In the genomic region with DNA sequence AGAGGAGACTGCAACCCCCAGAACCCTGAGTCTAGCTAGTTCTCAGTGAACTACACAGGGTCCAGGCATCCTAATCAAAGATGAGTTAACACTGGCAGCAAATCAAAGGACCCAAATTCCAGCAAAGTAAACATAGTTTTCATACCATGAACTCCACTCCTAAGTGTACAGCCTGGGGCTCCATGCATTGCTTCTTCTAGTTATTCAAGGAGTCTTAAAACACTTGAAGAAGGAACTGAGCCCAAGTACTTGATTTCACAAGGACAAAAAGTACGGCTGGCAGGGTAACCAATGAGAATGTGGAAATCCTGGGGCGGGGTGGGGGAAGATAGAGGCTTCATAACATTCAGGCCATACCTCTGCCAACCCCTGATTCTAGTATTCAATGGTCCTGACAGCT, we compare ENCODE assay signal across 24 mouse cellular contexts.
DNase-seq lines count a peak whose midpoint lies in the region; ATAC-seq and TF ChIP-seq lines count a peak whose summit lies in the region.
"Had no signal": no experiment of that assay in that cellular context is flagged by ENCODE, and none has a peak within 500 bp of the region (broad histone marks: within the 10 kb centered on the region; RNA-seq: fewer than 3 reads in every experiment).

No protein-coding gene starts in this region.

- 0 out of 2 replicates have a peak, but pooled peaks cover 4% of the 10 kb centered on the region for H3K4me1 ChIP-seq in lung, embryonic 14.5 days (ENCODE audit: insufficient read depth)
- H3K4me1 ChIP-seq in lung, embryonic 15.5 days = peaks cover 21% of the 10 kb centered on the region
- peaks cover 9% of the 10 kb centered on the region; the same call in 1 of the 2 replicates for H3K4me1 ChIP-seq in lung, postnatal 0 days (ENCODE audit: insufficient read depth, low read depth, low read length)
- H3K4me1 ChIP-seq in kidney, embryonic 15.5 days = peaks cover 21% of the 10 kb centered on the region

- ATAC-seq in lung, embryonic 14.5 days (ENCODE audit: insufficient read depth) = no peak; the same call in 1 of the 2 replicates
- peak; percentile 37; the same call in 1 of the 2 replicates for ATAC-seq in lung, embryonic 15.5 days (ENCODE audit: borderline replicate concordance, extremely low read depth, low FRiP score, low TSS enrichment)
- peak; percentile 92 for ATAC-seq in lung, postnatal 0 days
- no peak for ATAC-seq in kidney, embryonic 15.5 days (replicated peaks; ENCODE audit: low FRiP score)
- ATAC-seq: forebrain, embryonic 14.5 days had no signal

- no peak overlapping the region for H3K4me3 ChIP-seq in lung, embryonic 14.5 days (ENCODE audit: low read depth, low read length)
- no peak overlapping the region for H3K4me3 ChIP-seq in lung, embryonic 15.5 days
- no peak overlapping the region for H3K4me3 ChIP-seq in lung, postnatal 0 days (ENCODE audit: low read depth, low read length)
- H3K4me3 ChIP-seq in kidney, embryonic 15.5 days (replicated peaks) = no peak overlapping the region
- H3K4me3 ChIP-seq: embryonic facial prominence, embryonic 13.5 days; embryonic facial prominence, embryonic 15.5 days; erythroblast, embryonic 14.5 days; forebrain, embryonic 10.5 days; forebrain, embryonic 12.5 days had no signal

- no peak overlapping the region for H3K27ac ChIP-seq in lung, embryonic 14.5 days (ENCODE audit: low read depth)
- no peak overlapping the region for H3K27ac ChIP-seq in lung, embryonic 15.5 days
- no peak overlapping the region for H3K27ac ChIP-seq in lung, postnatal 0 days (ENCODE audit: low read length)
- H3K27ac ChIP-seq in kidney, embryonic 15.5 days = no peak overlapping the region
- H3K27ac ChIP-seq: embryonic facial prominence, embryonic 13.5 days; embryonic facial prominence, embryonic 15.5 days; forebrain, embryonic 10.5 days; forebrain, embryonic 12.5 days had no signal

- H3K9me3 ChIP-seq in lung, embryonic 14.5 days (ENCODE audit: low read depth, low read length) = no peaks in the 10 kb centered on the region
- no peaks in the 10 kb centered on the region for H3K9me3 ChIP-seq in lung, embryonic 15.5 days
- H3K9me3 ChIP-seq in lung, postnatal 0 days (ENCODE audit: low read length) = no peaks in the 10 kb centered on the region
- H3K9me3 ChIP-seq in kidney, embryonic 15.5 days (replicated peaks) = no peaks in the 10 kb centered on the region
- H3K9me3 ChIP-seq: embryonic facial prominence, embryonic 13.5 days; embryonic facial prominence, embryonic 15.5 days; forebrain, embryonic 10.5 days; forebrain, embryonic 12.5 days had no signal

- peak; percentile 96 for TF ChIP-seq EP300 in lung, postnatal 0 days (IDR thresholded peaks at IDR 0.05)

- peak; percentile 42 for DNase-seq in lung, embryonic 14.5 days
- peak; percentile 72 for DNase-seq in lung, postnatal 0 days (ENCODE audit: low spot score)
- peak; percentile 24 for DNase-seq in lung, postnatal 25 days (ENCODE audit: low spot score)
- DNase-seq in right cerebral cortex, postnatal 25 days = no peak
- DNase-seq in neural tube, embryonic 10.5 days (ENCODE audit: extremely low spot score, low spot score) = no peak
- no peak for DNase-seq in kidney, adult 8-10 months
- DNase-seq: adrenal gland, adult 2 months; adrenal gland, postnatal 10 days; adrenal gland, postnatal 25 days; cerebellum, adult 11 months; cerebellum, adult 18-20 months; cerebellum, adult 8-10 months; cerebellum, adult 9-11 months; cerebellum, postnatal 14 days; cerebellum, postnatal 36 days; embryo, embryonic 11 days had no signal

- H3K9ac ChIP-seq in lung, embryonic 14.5 days = no peak overlapping the region
- H3K9ac ChIP-seq in lung, embryonic 15.5 days = no peak overlapping the region
- H3K9ac ChIP-seq in lung, postnatal 0 days (replicated peaks; ENCODE audit: low read depth) = no peak overlapping the region
- no peak overlapping the region for H3K9ac ChIP-seq in kidney, embryonic 15.5 days
- H3K9ac ChIP-seq: embryonic facial prominence, embryonic 13.5 days; embryonic facial prominence, embryonic 15.5 days; forebrain, embryonic 12.5 days had no signal

- no peaks in the 10 kb centered on the region for H3K36me3 ChIP-seq in lung, embryonic 14.5 days (ENCODE audit: insufficient read depth)
- H3K36me3 ChIP-seq in lung, embryonic 15.5 days = no peaks in the 10 kb centered on the region
- H3K36me3 ChIP-seq in lung, postnatal 0 days (ENCODE audit: insufficient read depth, low read length) = no peaks in the 10 kb centered on the region
- no peaks in the 10 kb centered on the region for H3K36me3 ChIP-seq in kidney, embryonic 15.5 days
- H3K36me3 ChIP-seq: embryonic facial prominence, embryonic 13.5 days; embryonic facial prominence, embryonic 15.5 days; forebrain, embryonic 10.5 days; forebrain, embryonic 12.5 days had no signal

- no peaks in the 10 kb centered on the region for H3K27me3 ChIP-seq in lung, embryonic 14.5 days (ENCODE audit: insufficient read depth, low read length)
- H3K27me3 ChIP-seq in lung, embryonic 15.5 days = peaks cover 4% of the 10 kb centered on the region
- H3K27me3 ChIP-seq in lung, postnatal 0 days (replicated peaks; ENCODE audit: insufficient read depth, low read length) = no peaks in the 10 kb centered on the region
- peaks cover 41% of the 10 kb centered on the region for H3K27me3 ChIP-seq in kidney, embryonic 15.5 days

- H3K4me2 ChIP-seq in lung, embryonic 14.5 days = no peak overlapping the region
- H3K4me2 ChIP-seq in lung, embryonic 15.5 days = no peak overlapping the region
- H3K4me2 ChIP-seq in lung, postnatal 0 days (replicated peaks; ENCODE audit: low read depth, low read length) = no peak overlapping the region
- H3K4me2 ChIP-seq in kidney, embryonic 15.5 days = no peak overlapping the region
- H3K4me2 ChIP-seq: embryonic facial prominence, embryonic 13.5 days; embryonic facial prominence, embryonic 15.5 days; forebrain, embryonic 12.5 days had no signal

- no peak for TF ChIP-seq CTCF in lung, embryonic 14.5 days (IDR thresholded peaks at IDR 0.05; ENCODE audit: low read depth)
- no peak for TF ChIP-seq CTCF in lung, postnatal 0 days (IDR thresholded peaks at IDR 0.05)

- 64% methylated on average over 2 of the region's 2 CpGs for WGBS in lung, embryonic 14.5 days
- WGBS in lung, embryonic 15.5 days = 63% methylated on average over 2 of the region's 2 CpGs
- WGBS in lung, postnatal 0 days = 54% methylated on average over 2 of the region's 2 CpGs
- 88% methylated on average over 2 of the region's 2 CpGs for WGBS in kidney, embryonic 15.5 days

Comparison
In these comparisons a context has a peak if more than half of its experiments do, and no peak if none do; other contexts are left out.
1. ATAC-seq: peak in lung, embryonic 15.5 days (single experiment) and lung, postnatal 0 days (single experiment); none in lung, embryonic 14.5 days (single experiment) and kidney, embryonic 15.5 days (single experiment).
2. DNase-seq: peak in lung, embryonic 14.5 days (single experiment), lung, postnatal 0 days (single experiment) and lung, postnatal 25 days (single experiment); none in right cerebral cortex, postnatal 25 days (single experiment), neural tube, embryonic 10.5 days (single experiment) and kidney, adult 8-10 months (0 of 2).